Mouse (Mus musculus) heart, postnatal 0 days (tissue): ENCODE results near the gene S100a14.

Experiments used
- CTCF ChIP-seq: IDR thresholded peaks from 2 replicates; pipeline ENCODE4 v1.5.1; 2016; ENCODE audit warnings: antibody characterized with exemption, control low read depth, low read depth
- EP300 ChIP-seq: IDR thresholded peaks from 2 replicates; pipeline ENCODE4 v1.6.1; 2016; ENCODE audit warnings: antibody characterized with exemption, low read depth

DNA sequence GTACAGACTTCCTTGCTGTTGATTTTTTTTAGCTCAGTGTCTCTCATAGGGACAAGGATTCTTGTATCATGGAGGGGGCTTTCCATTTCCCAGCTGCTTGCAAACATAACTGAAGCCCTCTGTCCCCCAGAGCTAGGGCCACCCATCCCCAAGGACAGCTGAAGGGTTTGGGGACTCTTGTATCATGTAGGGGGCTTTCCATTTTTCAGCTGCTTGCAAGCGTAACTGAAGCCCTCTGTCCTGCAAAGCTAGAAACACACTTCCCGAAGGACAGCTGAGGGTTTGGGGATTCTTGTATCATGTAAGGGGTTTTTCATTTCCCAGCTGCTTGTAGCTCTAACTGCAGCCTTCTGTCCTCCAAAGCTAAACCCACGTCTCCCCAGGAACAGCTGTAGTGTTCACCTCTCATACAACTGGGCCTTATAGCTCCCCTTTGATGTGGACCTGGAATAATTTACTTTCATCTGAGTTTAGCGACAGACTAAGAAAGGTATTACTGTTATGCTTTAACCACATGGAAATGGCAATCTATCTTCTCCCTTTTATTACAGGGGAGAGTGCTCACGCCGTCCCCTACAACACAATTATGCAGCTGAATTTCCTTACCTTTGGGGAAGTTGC, 33.5 kb downstream of the S100a14 start, which contains the start of gene S100a3:
- TF ChIP-seq CTCF (no peak), EP300 (no peak)
